Mouse (Mus musculus): ENCODE data around the gene Mt2. TPM values are rescaled to one million over a fixed set of nuclear protein-coding genes. Genes with fewer than 3 reads are reported as not detected.
A peak's percentile ranks its signal among the peaks of the same experiment; 100 is the strongest.

The Mt2 gene
- polyA plus RNA-seq, 1 experiment from 2014 or later = 56.8 TPM

GRCm38 (mm10) chr8:94209639-94210038 is 37.2 kb downstream of the Mt2 start:
- H3K27me3 ChIP-seq = no peaks in the 10 kb centered on the region
- ATAC-seq (ENCODE audit: insufficient number of reproducible peaks, insufficient read depth, low FRiP score, low TSS enrichment, low read depth) = no peak

GRCm38 (mm10) chr8:94210225-94210624 is 37.8 kb downstream of the Mt2 start:
- no peaks in the 10 kb centered on the region for H3K27me3 ChIP-seq
- WGBS = 72% methylated on average over 3 of the region's 3 CpGs
- H3K4me1 ChIP-seq = peaks cover 21% of the 10 kb centered on the region

More at GRCm38 (mm10) chr8:94209639-94210038, 37.2 kb downstream of the Mt2 start:
- H3K4me1 ChIP-seq = peaks cover 16% of the 10 kb centered on the region; the same call in 1 of the 2 replicates
- no peaks in the 10 kb centered on the region for H3K36me3 ChIP-seq
- 79% methylated on average over 6 of the region's 6 CpGs for WGBS
- H3K27ac ChIP-seq = no peak overlapping the region
- no peak overlapping the region for H3K9ac ChIP-seq
- H3K4me3 ChIP-seq = no peak overlapping the region
- H3K4me2 ChIP-seq = no peak overlapping the region
- no peaks in the 10 kb centered on the region for H3K9me3 ChIP-seq

GRCm38 (mm10) chr8:94213819-94214218 is 41.4 kb downstream of the Mt2 start:
- no peak for ATAC-seq (ENCODE audit: insufficient number of reproducible peaks, insufficient read depth, low FRiP score, low TSS enrichment, low read depth)
- WGBS = 61% methylated on average over 6 of the region's 6 CpGs
- peak overlapping the region; percentile 82 for H3K4me3 ChIP-seq

More at GRCm38 (mm10) chr8:94210225-94210624, 37.8 kb downstream of the Mt2 start:
- Histone ChIP-seq H3K9ac (no peak overlapping the region), H3K4me3 (no peak overlapping the region), H3K4me2 (no peak overlapping the region), H3K9me3 (no peaks in the 10 kb centered on the region), H3K36me3 (no peaks in the 10 kb centered on the region), H3K27ac (no peak overlapping the region)
- no peak for ATAC-seq (ENCODE audit: insufficient number of reproducible peaks, insufficient read depth, low FRiP score, low TSS enrichment, low read depth)

GRCm38 (mm10) chr8:94214252-94215173 is 42.0 kb downstream of the Mt2 start, which contains the start of gene Nup93:
TSS of gene Nup93 (plus strand) at chr8:94214564.
- H3K4me2 ChIP-seq = peak within 1 kb of the TSS; percentile 92
- peaks cover 22% of the 10 kb centered on the region for H3K4me1 ChIP-seq
- peak within 1 kb of the TSS; percentile 82 for H3K4me3 ChIP-seq
- ATAC-seq (ENCODE audit: insufficient number of reproducible peaks, insufficient read depth, low FRiP score, low TSS enrichment, low read depth) = peak; percentile 93
- no peaks in the 10 kb centered on the region for H3K9me3 ChIP-seq
- H3K36me3 ChIP-seq = no peaks in the 10 kb centered on the region
- H3K27ac ChIP-seq = peak within 1 kb of the TSS; percentile 23; the same call in 1 of the 2 replicates
- under 1% methylated on average over 68 of the region's 68 CpGs for WGBS
- peak within 1 kb of the TSS; percentile 86 for H3K9ac ChIP-seq
- H3K27me3 ChIP-seq = no peaks in the 10 kb centered on the region

More at GRCm38 (mm10) chr8:94213819-94214218, 41.4 kb downstream of the Mt2 start:
- Histone ChIP-seq H3K4me2 (peak overlapping the region; percentile 92), H3K36me3 (no peaks in the 10 kb centered on the region), H3K9ac (peak overlapping the region; percentile 51; the same call in 1 of the 2 replicates), H3K4me1 (peaks cover 22% of the 10 kb centered on the region), H3K9me3 (no peaks in the 10 kb centered on the region), H3K27ac (no peak overlapping the region), H3K27me3 (no peaks in the 10 kb centered on the region)

Other genes starting within 250 kb of the Mt2 start
- 40.1 and 42.4 TPM in 2 replicates for gene Amfr, start 159.8 kb upstream of the Mt2 start, polyA plus RNA-seq (2015; fragmentation: Nextera tagmentation; extraction: Ambion mirVana)
- 116 and 126 TPM in 2 replicates for gene Nudt21, start 135.6 kb upstream of the Mt2 start, polyA plus RNA-seq (2015; fragmentation: Nextera tagmentation; extraction: Ambion mirVana)
- 15.6 and 18.1 TPM in 2 replicates for gene Ogfod1, start 135.5 kb upstream of the Mt2 start, polyA plus RNA-seq (2015; fragmentation: Nextera tagmentation; extraction: Ambion mirVana)
- gene Bbs2, start 73.7 kb upstream of the Mt2 start, polyA plus RNA-seq (2015; fragmentation: Nextera tagmentation; extraction: Ambion mirVana) = 16.0 and 16.3 TPM in 2 replicates
- not detected in 2 replicates for gene Mt4, start 35.5 kb upstream of the Mt2 start, polyA plus RNA-seq (2015; fragmentation: Nextera tagmentation; extraction: Ambion mirVana)
- gene Mt3, start 20.1 kb upstream of the Mt2 start, polyA plus RNA-seq (2015; fragmentation: Nextera tagmentation; extraction: Ambion mirVana) = 0.58 and 1.1 TPM in 2 replicates
- gene Mt1, start 6.4 kb downstream of the Mt2 start, polyA plus RNA-seq (2015; fragmentation: Nextera tagmentation; extraction: Ambion mirVana) = 133 and 170 TPM in 2 replicates
- gene Nup93, start 41.9 kb downstream of the Mt2 start, polyA plus RNA-seq (2015; fragmentation: Nextera tagmentation; extraction: Ambion mirVana) = 87.1 and 88.8 TPM in 2 replicates
- gene Slc12a3, start 156.5 kb downstream of the Mt2 start, polyA plus RNA-seq (2015; fragmentation: Nextera tagmentation; extraction: Ambion mirVana) = 0.14 TPM in 1 of 2 replicates, not detected in the other
- 56.1 and 63.7 TPM in 2 replicates for gene Herpud1, start 213.8 kb downstream of the Mt2 start, polyA plus RNA-seq (2015; fragmentation: Nextera tagmentation; extraction: Ambion mirVana)

Data from embryonic facial prominence, embryonic 13.5 days (tissue).